Mouse (Mus musculus) forebrain, embryonic 16.5 days (tissue): Measurements from ENCODE around the gene Armcx6. TPM values are rescaled to one million over a fixed set of nuclear protein-coding genes. Genes with fewer than 3 reads are reported as not detected.
A peak's percentile ranks its signal among the peaks of the same experiment; 100 is the strongest.
"Not testable (repeated sequence)": the region's sequence is repeated elsewhere in the genome, so short reads cannot be mapped to it uniquely, and the experiment has no call there.

ENCODE experiments used
- ATAC-seq: fragments of 200-750 bp; cut with Nextera tagmentation; 2 replicates; pipeline ENCODE4 v1.8.0; 2017; ENCODE audit warnings: mild to moderate bottlenecking, moderate library complexity
- H3K27ac ChIP-seq: fragments of 300-500 bp; sonication (generic); 2 replicates; pipeline ENCODE4 v1.5.1; 2014; ENCODE audit warnings: low read length, control low read depth
- H3K27me3 ChIP-seq: fragments of 300-500 bp; sonication (generic); replicated peaks from 2 replicates; pipeline ENCODE4 v1.6.1; 2014; ENCODE audit warnings: low read length; ENCODE audit not compliant: control insufficient read depth, insufficient read depth
- H3K36me3 ChIP-seq: fragments of 300-500 bp; sonication (generic); 2 replicates; pipeline ENCODE4 v1.6.1; 2014; ENCODE audit not compliant: control insufficient read depth, insufficient read depth
- H3K4me1 ChIP-seq: fragments of 300-500 bp; sonication (generic); replicated peaks from 2 replicates; pipeline ENCODE4 v1.6.1; 2014; ENCODE audit warnings: low read length; ENCODE audit not compliant: control insufficient read depth, insufficient read depth
- H3K4me2 ChIP-seq: fragments of 300-500 bp; sonication (generic); 2 replicates; pipeline ENCODE4 v1.6.1; 2014; ENCODE audit warnings: mild to moderate bottlenecking, low read length, control low read depth
- H3K4me3 ChIP-seq: fragments of 300-500 bp; sonication (generic); replicated peaks from 2 replicates; pipeline ENCODE4 v1.5.1; 2014; ENCODE audit warnings: mild to moderate bottlenecking, low read length, control low read depth
- H3K9ac ChIP-seq: fragments of 300-500 bp; sonication (generic); replicated peaks from 2 replicates; pipeline ENCODE4 v1.6.1; 2014; ENCODE audit warnings: low read depth, low read length, control low read depth
- H3K9me3 ChIP-seq: fragments of 300-500 bp; sonication (generic); 2 replicates; pipeline ENCODE4 v1.6.1; 2016; ENCODE audit warnings: low read length; ENCODE audit not compliant: control insufficient read depth
- WGBS: fragments of 180-500 bp; shearing (Covaris S2); extraction: QIAGEN DNeasy Blood & Tissue Kit; methylation state at CpG from one replicate; pipeline ENCODE4 v1.1.7; 2014; 5-methylcytosine and 5-hydroxymethylcytosine counted together
- polyA plus RNA-seq: library from polyadenylated mRNA; unstranded; fragments of >200 nt; fragmentation: Nextera tagmentation; extraction: Ambion mirVana; gene quantifications from 2 replicates; pipeline ENCODE4 v1.2.1, GENCODE M21; 2015

Gene Armcx6
- polyA plus RNA-seq, 1 experiment from 2014 or later = 41.5 TPM

DNA sequence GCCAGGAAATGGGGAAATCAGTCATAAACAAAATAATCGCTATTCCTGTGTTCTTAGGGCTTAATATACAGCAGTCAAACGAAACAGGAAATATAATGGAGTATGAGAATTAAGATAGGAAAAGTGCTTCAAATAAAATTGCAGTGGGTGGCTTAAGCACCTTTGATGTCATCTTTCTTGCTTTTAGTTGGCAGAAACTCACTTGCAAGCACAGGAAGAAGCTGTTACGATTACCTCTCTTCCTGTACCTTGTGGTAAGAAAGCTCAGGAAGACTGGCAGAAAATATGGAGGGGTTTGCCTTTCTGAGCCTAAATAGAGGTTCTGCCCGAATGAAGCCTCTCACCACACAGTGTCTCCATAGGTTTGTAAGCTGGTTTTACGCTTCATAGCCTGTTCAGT is 9.4 kb downstream of the Armcx6 start:
- no peak for ATAC-seq
- WGBS = 83% methylated on average over 5 of the region's 5 CpGs
- Histone ChIP-seq H3K4me1 (no peaks in the 10 kb centered on the region), H3K27me3 (no peaks in the 10 kb centered on the region), H3K4me3 (no peak overlapping the region), H3K9me3 (no peaks in the 10 kb centered on the region), H3K9ac (no peak overlapping the region), H3K36me3 (no peaks in the 10 kb centered on the region), H3K4me2 (no peak overlapping the region), H3K27ac (no peak overlapping the region)

- Histone ChIP-seq H3K4me2 (no peak overlapping the region), H3K27me3 (no peaks in the 10 kb centered on the region), H3K27ac (no peak overlapping the region), H3K36me3 (no peaks in the 10 kb centered on the region), H3K9me3 (no peaks in the 10 kb centered on the region), H3K9ac (no peak overlapping the region), H3K4me1 (no peaks in the 10 kb centered on the region), H3K4me3 (no peak overlapping the region)
- 66% methylated on average over 4 of the region's 4 CpGs for WGBS
- no peak for ATAC-seq
Measured at GRCm38 (mm10) chrX:134739160-134739559, 12.1 kb downstream of the Armcx6 start.

DNA sequence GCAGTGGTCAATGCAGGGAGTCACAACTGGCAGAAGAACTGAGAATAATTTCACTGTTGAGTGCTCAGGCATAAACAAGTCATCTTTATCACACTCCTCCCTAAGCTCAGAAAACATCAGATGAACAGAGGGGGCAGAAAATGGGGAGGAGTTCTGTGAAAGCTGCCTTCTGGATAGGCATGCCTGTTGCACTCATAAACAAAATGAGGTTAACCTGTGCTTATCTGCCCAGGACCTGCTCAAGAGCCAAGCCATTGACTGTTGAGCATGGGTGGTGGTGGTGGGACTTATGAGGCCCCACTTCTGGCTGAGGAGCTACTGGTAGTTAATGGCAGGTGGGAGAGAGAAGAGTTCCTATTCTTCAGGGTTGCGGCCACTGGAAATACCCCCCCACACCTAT is 13.4 kb downstream of the Armcx6 start:
- Histone ChIP-seq H3K27me3 (no peaks in the 10 kb centered on the region), H3K4me1 (no peaks in the 10 kb centered on the region), H3K27ac (no peak overlapping the region), H3K4me2 (no peak overlapping the region), H3K9ac (no peak overlapping the region), H3K9me3 (no peaks in the 10 kb centered on the region), H3K36me3 (no peaks in the 10 kb centered on the region), H3K4me3 (no peak overlapping the region)
- ATAC-seq = no peak
- WGBS = 100% methylated on average over 1 of the region's 1 CpGs

DNA sequence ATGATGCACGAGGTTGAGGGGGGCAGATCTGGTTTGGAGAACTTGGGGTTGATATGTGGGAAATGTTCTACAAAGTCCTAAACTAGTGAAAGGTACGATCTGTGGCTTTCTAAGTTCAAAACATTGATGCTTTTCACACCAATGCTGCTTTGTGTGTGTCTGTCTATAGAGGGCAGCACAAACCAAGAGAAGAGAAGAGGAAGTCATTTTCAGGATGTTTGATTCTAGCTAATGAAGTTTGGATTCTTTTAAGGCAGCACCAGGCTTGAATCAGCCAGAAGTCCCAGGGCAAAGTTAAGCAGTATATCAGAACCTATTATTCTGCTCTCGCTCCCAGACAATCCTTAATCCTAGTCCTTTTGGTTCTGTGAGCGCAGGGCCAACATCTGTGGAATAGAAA is 21.4 kb downstream of the Armcx6 start:
- no peaks in the 10 kb centered on the region; the same call in 1 of the 2 replicates for H3K27me3 ChIP-seq
- H3K9me3 ChIP-seq = no peaks in the 10 kb centered on the region
- no peak overlapping the region for H3K27ac ChIP-seq
- no peaks in the 10 kb centered on the region for H3K4me1 ChIP-seq
- H3K36me3 ChIP-seq = no peaks in the 10 kb centered on the region
- no peak for ATAC-seq
- 36% methylated on average over 4 of the region's 4 CpGs for WGBS
- H3K4me3 ChIP-seq = no peak overlapping the region
- no peak overlapping the region for H3K9ac ChIP-seq
- H3K4me2 ChIP-seq = no peak overlapping the region

GRCm38 (mm10) chrX:134723762-134724161 is 27.5 kb downstream of the Armcx6 start:
- not testable (repeated sequence) for H3K9ac ChIP-seq, H3K9me3 ChIP-seq, H3K27ac ChIP-seq, H3K4me2 ChIP-seq, H3K4me1 ChIP-seq, H3K27me3 ChIP-seq, H3K4me3 ChIP-seq, ATAC-seq, H3K36me3 ChIP-seq
- 22% methylated on average over 2 of the region's 2 CpGs for WGBS

GRCm38 (mm10) chrX:134718524-134718923 is 32.7 kb downstream of the Armcx6 start:
- H3K4me3 ChIP-seq = peak overlapping the region; percentile 58
- ATAC-seq = peak; percentile 82
- peaks cover 7% of the 10 kb centered on the region; the same call in 1 of the 2 replicates for H3K4me1 ChIP-seq
- H3K27ac ChIP-seq = peak overlapping the region; percentile 96
- H3K9ac ChIP-seq = peak overlapping the region; percentile 73
- H3K36me3 ChIP-seq = no peaks in the 10 kb centered on the region; the same call in 1 of the 2 replicates
- H3K27me3 ChIP-seq = no peaks in the 10 kb centered on the region
- H3K4me2 ChIP-seq = peak overlapping the region; percentile 59
- H3K9me3 ChIP-seq = no peaks in the 10 kb centered on the region
- 24% methylated on average over 14 of the region's 14 CpGs for WGBS

DNA sequence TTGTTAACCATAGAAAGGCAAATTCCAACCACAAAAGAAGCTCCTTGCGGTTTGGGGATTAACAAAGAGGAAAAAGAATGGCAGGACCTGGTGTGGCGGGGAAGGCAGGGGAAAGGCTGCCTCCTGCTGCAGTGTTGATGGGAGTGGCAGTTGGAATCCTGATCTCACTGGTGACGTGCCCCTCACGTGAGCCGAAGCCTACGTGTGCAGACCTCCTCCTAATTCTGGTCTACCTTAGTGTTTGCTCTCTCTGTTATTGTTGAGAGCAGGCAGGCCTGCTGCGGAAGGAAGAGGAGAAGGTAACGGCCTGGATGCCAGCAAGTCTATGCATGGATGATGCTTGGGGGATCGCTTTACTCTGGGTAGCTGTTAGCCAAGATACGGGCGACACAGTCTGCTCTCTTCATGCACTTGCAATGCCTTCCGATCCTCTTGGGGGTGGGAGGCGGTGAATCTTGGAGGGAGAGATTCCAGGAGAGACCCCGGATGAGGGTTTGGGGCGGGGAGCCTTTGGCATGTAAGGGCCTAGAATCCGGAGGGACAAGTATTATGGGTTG is 33.4 kb downstream of the Armcx6 start, which contains the start of gene Armcx1:
Armcx1 (plus strand) TSS at position 212 of the 557 bp plus-strand sequence.
- H3K27ac ChIP-seq = peak within 1 kb of the TSS; percentile 96
- peak within 1 kb of the TSS; percentile 58 for H3K4me3 ChIP-seq
- ATAC-seq = peak; percentile 98
- H3K9ac ChIP-seq = peak within 1 kb of the TSS; percentile 73
- no peaks in the 10 kb centered on the region for H3K9me3 ChIP-seq
- peak within 1 kb of the TSS; percentile 59 for H3K4me2 ChIP-seq
- 17% methylated on average over 16 of the region's 16 CpGs for WGBS
- no peaks in the 10 kb centered on the region; the same call in 1 of the 2 replicates for H3K36me3 ChIP-seq
- peaks cover 7% of the 10 kb centered on the region; the same call in 1 of the 2 replicates for H3K4me1 ChIP-seq
- H3K27me3 ChIP-seq = no peaks in the 10 kb centered on the region

GRCm38 (mm10) chrX:134716863-134717262 is 34.4 kb downstream of the Armcx6 start:
- WGBS = 40% methylated on average over 3 of the region's 3 CpGs
- Histone ChIP-seq H3K27ac (no peak overlapping the region), H3K36me3 (no peaks in the 10 kb centered on the region; the same call in 1 of the 2 replicates), H3K4me2 (no peak overlapping the region), H3K9me3 (no peaks in the 10 kb centered on the region), H3K4me3 (no peak overlapping the region), H3K4me1 (peaks cover 7% of the 10 kb centered on the region; the same call in 1 of the 2 replicates), H3K27me3 (no peaks in the 10 kb centered on the region), H3K9ac (no peak overlapping the region)
- ATAC-seq = no peak
